Mouse (Mus musculus) stomach, postnatal 0 days (tissue): ENCODE measurements around the gene Sparc.

Experiments
- CTCF ChIP-seq: IDR thresholded peaks from 2 replicates; pipeline ENCODE4 v1.5.1; 2016; ENCODE audit warnings: antibody characterized with exemption, low read depth, mild to moderate bottlenecking, moderate library complexity
- EP300 ChIP-seq: optimal IDR thresholded peaks from 2 replicates; pipeline ENCODE3; 2016; ENCODE audit warnings: antibody characterized with exemption

DNA sequence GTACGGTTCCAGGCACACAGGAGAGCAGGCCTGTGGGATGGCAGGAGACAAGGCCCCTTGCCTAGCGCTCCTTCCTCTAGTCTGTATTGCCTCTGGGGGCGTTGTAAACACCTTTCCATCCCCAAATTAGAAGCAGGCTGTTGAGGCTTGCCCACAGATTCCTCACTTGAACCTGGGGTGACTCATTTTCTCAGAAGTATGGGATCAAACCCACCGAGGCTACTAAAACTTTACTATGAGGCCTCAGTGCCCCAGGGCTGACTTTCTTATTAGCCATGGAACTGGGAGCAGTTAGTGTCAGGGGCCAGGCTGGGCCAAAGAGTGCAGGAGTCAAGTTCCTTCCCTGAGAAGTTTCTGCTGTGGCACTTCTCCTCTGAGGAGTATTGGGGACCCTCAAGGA lies 57.7 kb downstream of the Sparc start:
- no peak for TF ChIP-seq CTCF
- no peak for TF ChIP-seq EP300
